Mouse (Mus musculus) thymus, postnatal 25 days (tissue): ENCODE measurements around the gene Cpne9.
"Not testable (repeated sequence)": the region's sequence is repeated elsewhere in the genome, so short reads cannot be mapped to it uniquely, and the experiment has no call there.

Experiments
- DNase-seq: peaks from one replicate; pipeline ENCODE4 v3.0.0; 2022

Cpne9 gene

GRCm38 (mm10) chr6:113292938-113293337 is 10.8 kb downstream of the Cpne9 start:
- no peak for DNase-seq

DNA sequence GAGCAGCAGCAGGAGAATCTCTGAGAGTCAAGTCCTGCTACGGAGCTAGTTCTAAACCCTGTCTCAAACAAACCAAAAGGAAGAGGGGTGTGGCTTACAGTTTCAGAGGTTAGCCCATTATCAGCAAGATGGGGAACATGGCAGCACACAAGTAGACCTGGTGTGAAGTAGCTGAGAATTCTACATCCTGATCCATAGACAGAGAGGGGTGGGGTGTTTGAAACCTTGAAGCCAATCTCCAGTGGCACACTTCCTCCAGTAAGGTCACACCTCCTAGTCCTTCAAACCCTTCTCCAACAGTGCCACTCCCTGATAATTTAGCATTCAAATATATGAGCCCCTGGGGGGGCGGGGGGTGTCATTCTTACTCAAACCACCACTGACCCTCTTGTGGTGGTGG is 13.9 kb downstream of the Cpne9 start:
- DNase-seq, result no peak

- DNase-seq, result no peak
Measured at GRCm38 (mm10) chr6:113296639-113297038, 14.5 kb downstream of the Cpne9 start.

DNA sequence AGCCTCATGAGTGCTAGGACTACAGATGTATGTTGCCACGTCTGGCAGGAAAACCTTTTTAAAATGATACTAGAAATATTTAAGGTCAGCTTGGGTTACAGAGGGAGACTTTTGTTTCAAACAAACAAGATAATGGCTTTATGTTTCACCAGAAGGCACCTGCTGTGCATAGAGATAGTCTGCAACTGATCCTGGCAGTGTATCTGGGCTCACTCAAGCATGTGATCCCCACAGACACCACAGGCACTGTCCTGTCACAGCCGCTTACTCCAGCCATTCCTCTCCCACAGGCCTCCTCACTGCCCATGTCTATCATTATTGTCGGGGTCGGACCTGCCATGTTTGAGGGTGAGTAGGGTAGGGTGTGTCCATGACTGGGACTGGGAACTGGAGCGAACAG is 19.2 kb downstream of the Cpne9 start:
- no peak for DNase-seq

- peak; percentile 26 for DNase-seq
Measured at GRCm38 (mm10) chr6:113302258-113302657, 20.2 kb downstream of the Cpne9 start.

GRCm38 (mm10) chr6:113306322-113306985 is 24.3 kb downstream of the Cpne9 start:
- peak; percentile 99 for DNase-seq

DNA sequence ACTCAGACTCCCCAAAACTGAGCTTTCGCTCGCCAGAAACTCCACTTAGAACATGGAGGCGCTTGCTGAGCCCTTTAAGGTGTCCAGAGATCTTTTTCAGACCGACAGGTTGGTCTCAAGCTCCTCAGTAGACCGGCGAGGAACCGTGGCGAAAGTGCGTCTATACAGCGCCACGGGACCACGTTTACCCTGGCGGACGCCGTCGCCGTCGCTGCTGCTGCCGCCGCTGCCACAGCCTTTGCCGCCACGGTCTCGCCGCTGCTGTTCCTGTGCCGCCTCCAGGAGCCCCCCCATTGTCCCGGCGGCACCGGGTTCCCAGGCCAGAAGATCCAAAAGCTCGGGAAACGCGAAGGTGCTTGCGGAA is 24.9 kb downstream of the Cpne9 start, which contains the start of gene Brpf1:
Gene Brpf1, plus strand, starts transcription at position 152 of the 364 bp plus-strand sequence.
- DNase-seq, result no peak

DNA sequence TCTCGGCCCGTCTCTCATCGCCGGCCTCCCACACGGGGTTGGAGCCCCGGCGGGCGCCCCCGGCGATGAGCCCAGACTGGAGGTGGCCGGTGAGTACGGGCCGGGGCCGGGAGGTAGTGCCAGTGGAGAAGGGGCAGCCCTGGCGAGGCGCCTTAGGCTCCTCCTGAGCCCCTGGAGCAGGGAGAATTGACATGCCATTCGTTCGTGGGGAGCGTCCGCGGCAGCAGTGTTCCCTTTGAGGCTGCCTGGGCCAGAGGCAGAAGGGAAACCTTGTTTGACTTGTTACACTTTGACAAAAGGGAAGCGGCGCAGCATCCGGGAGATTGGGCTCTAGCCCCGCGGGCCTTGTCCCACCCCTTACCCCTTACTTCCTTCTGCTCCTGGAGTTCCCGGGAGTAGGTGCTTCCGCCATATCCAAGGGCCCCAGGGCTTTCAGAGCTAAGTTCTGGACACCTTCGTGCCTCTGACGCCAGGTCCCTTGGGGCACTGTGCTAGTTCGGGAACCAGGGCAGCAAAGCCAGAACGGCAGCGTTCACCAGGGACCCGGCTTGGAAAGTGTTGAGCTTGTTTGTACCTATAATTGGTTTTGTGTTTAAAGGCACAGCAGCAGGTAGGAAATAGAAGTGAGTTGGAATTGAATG is 25.5 kb downstream of the Cpne9 start:
- DNase-seq, result peak; percentile 64

- DNase-seq, result no peak
Measured at GRCm38 (mm10) chr6:113308141-113308540, 26.0 kb downstream of the Cpne9 start.

- no peak for DNase-seq
Measured at GRCm38 (mm10) chr6:113315972-113316371, 33.9 kb downstream of the Cpne9 start.

DNA sequence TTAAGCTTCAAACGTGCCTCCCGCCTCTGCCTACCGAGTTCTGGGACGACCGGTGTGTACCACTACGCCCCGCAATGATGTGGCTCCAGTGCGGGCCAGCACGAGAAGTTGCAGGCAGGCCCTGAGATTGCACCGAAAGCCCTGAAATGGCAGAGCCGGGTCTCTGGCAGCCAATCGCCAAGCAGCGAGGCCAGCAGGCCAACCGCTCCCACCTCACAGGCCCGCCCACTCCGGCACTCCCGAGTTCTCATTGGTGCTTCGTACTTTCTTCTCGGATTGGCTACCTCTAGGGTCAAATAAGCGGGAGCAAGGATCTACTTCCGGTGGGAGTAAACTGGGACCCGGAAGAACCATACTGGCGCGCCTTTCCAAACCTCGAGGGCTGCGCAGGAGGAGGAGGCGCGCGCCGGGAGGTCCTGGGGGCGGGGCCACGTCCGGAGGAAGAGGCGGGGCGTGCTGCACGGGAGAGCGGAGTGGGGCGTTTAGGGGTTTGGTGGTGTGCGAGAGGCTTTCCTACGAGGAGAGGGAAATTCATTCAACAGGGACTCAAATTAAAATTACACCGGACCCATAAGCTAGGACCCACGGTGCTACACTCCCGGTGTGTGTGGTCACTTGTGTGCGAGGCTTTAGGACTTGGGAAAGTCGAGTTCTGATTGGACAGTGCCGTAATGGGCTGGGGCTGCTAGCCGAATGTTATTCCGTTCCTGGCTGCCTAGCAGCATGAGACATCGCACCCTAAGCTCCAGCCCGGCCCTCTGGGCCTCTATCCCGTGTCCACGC is 44.6 kb downstream of the Cpne9 start, which contains the start of gene Ogg1:
Gene Ogg1, plus strand, starts transcription at position 440 of the 783 bp plus-strand sequence.
- peak; percentile 95 for DNase-seq

DNA sequence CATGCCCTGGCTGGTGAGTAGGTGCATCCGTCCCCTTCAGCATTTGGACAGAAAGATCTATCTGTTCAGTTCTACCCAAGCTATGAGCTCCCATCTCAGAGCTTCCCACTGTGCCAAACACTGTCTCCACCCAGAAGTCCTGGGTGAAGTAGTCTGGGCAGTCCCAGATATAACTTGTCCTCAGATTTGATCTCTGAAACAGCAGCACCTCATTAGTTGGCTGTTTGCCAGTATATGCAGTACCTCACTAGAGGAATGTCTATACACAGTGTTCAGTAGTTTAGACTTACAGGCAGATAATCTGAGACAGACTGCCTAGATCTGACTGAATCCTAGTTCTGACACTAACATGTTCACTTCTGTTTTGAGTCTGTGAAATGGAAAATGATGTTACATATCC is 47.3 kb downstream of the Cpne9 start:
- no peak for DNase-seq

- DNase-seq, result peak; percentile 38
Measured at GRCm38 (mm10) chr6:113330547-113330946, 48.4 kb downstream of the Cpne9 start.

DNA sequence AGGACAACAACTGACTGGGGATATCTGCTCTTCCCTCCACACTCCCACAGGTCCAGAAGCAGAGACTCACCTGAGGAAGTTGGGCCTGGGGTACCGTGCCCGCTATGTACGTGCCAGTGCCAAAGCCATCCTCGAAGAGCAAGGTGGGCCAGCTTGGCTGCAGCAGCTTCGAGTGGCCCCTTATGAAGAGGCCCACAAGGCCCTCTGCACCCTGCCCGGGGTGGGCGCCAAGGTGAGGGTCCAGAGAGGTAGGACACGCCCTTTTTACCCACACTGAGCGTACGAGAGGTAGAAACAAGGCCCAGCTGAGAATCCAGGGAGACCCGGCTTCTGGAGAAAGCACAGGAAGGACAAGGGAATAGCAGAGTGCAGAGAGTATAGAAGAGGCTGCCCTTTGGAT is 49.6 kb downstream of the Cpne9 start:
- DNase-seq, result no peak

- DNase-seq, result not testable (repeated sequence)
Measured at GRCm38 (mm10) chr6:113332734-113333133, 50.6 kb downstream of the Cpne9 start.

DNA sequence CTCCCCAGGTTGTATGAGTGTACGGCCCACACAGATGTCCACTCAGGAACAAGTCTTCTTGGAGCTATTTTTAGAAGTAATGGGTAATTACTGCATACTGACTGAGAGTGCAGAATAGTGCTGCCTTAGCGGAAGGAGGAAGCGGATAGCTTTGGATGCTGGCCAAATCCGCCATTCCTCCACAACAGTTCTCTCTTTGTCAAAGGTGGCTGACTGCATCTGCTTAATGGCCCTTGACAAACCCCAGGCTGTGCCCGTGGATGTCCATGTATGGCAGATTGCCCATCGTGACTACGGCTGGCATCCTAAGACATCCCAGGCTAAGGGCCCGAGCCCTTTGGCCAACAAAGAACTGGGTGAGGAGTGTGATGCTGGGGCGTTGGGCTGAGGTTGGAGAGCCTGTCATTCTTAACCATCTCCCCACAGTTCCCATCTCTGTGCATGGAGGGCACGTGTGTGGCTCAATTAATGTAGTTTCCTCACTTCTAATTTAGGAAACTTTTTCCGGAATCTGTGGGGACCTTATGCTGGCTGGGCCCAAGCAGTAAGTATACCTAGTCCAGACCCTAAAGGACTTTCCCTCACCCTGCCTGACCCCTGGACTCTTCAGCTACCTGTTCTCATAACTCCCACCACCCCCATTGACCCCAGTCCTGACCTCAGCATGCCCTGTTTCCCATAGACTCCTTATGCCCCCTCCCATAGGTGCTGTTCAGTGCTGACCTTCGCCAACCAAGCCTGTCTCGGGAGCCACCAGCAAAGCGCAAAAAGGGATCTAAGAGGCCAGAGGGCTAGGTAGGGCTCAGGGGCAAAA is 51.2 kb downstream of the Cpne9 start:
- no peak for DNase-seq

DNA sequence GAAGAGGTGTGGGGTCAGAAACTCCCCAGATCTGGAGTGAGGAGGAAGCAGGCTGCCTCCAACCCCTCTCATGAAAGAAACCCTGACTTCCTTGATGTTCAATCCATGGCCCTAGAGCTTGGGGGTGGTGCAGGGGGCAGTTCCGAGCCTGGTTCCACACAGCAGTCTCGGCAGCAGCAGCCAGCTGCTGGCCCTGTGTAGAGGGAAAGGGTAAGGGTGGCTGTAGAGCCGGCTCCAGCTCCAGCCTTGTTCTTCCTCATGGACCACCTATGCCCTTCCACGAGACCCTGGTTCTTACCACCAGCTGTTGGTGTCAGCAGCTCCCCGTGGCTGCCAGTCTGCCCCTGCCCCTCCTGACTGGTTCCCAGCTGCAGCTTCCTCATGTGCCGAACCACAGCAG is 52.1 kb downstream of the Cpne9 start:
- DNase-seq, result no peak

GRCm38 (mm10) chr6:113336852-113337620 is 54.9 kb downstream of the Cpne9 start:
- no peak for DNase-seq

- DNase-seq, result no peak
Measured at GRCm38 (mm10) chr6:113341574-113341973, 59.5 kb downstream of the Cpne9 start.

GRCm38 (mm10) chr6:113342297-113342696 is 60.2 kb downstream of the Cpne9 start:
- no peak for DNase-seq

GRCm38 (mm10) chr6:113343177-113344092 is 61.3 kb downstream of the Cpne9 start, which contains the start of gene Camk1:
Gene Camk1 (minus strand): TSS chr6:113343984.
- DNase-seq, result peak; percentile 11
